ENCODE assay signal across 8 mouse cellular contexts in the genomic region with DNA sequence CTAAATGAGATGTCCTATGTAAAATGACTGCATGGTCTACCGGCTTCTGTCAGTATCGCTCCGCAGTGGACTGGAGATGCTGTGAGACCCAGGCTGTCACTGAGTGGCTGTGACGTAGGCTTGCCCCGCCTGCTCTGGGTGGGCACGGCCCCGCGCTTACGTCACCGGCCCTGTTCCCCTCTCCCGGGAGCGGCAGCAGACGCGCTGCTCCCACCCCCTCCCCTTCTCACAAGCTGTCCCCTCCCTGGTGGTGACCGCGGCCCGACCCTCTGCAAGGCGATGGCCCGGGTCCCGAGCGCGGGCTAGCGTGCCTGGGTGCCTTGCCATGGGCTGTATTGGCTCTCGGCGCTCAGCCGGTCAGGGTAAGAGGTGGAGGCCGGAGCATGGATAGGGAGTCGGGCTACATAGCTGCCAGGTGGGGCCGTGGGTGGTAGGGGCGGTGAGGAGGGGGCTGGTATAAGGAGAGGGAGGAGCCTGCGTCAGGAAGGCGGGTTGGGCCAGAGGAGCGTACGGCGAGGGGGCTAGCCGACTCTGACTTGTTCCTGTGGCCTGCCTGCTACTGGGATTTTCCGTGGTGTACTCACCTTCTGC. TPM values are rescaled to one million over a fixed set of nuclear protein-coding genes. Genes with fewer than 3 reads are reported as not detected.
DNase-seq lines count a peak whose midpoint lies in the region; ATAC-seq lines count a peak whose summit lies in the region.

A gene (plus strand): TSS at position 131 of the 591 bp plus-strand sequence.

- H3K9ac ChIP-seq in forebrain, embryonic 12.5 days, result peak within 1 kb of the TSS; percentile 73
- H3K9ac ChIP-seq in heart, embryonic 15.5 days, result peak within 1 kb of the TSS; percentile 81
- peak within 1 kb of the TSS; percentile 77 for H3K9ac ChIP-seq in liver, embryonic 11.5 days (ENCODE audit: low read depth, low read length)
- peak within 1 kb of the TSS; percentile 81 for H3K9ac ChIP-seq in stomach, embryonic 16.5 days (ENCODE audit: low read length)

- no peaks in the 10 kb centered on the region for H3K27me3 ChIP-seq in forebrain, embryonic 12.5 days
- H3K27me3 ChIP-seq in heart, embryonic 15.5 days, result 0 out of 2 replicates have a peak, but pooled peaks cover 7% of the 10 kb centered on the region
- H3K27me3 ChIP-seq in liver, embryonic 11.5 days (replicated peaks; ENCODE audit: control insufficient read depth, insufficient read depth, low read length), result peaks cover 19% of the 10 kb centered on the region
- H3K27me3 ChIP-seq in stomach, embryonic 16.5 days (ENCODE audit: control insufficient read depth, insufficient read depth, low read length), result peaks cover 4% of the 10 kb centered on the region; the same call in 1 of the 2 replicates

- 1% methylated on average over 37 of the region's 37 CpGs for WGBS in forebrain, embryonic 12.5 days
- WGBS in heart, embryonic 15.5 days, result under 1% methylated on average over 37 of the region's 37 CpGs
- WGBS in liver, embryonic 11.5 days, result 1% methylated on average over 37 of the region's 37 CpGs
- under 1% methylated on average over 36 of the region's 37 CpGs for WGBS in stomach, embryonic 16.5 days

- no peaks in the 10 kb centered on the region for H3K9me3 ChIP-seq in forebrain, embryonic 12.5 days
- no peaks in the 10 kb centered on the region for H3K9me3 ChIP-seq in heart, embryonic 15.5 days (replicated peaks)
- no peaks in the 10 kb centered on the region for H3K9me3 ChIP-seq in liver, embryonic 11.5 days (ENCODE audit: control insufficient read depth, low read length)
- no peaks in the 10 kb centered on the region for H3K9me3 ChIP-seq in stomach, embryonic 16.5 days (replicated peaks; ENCODE audit: control insufficient read depth, low read length)

- peak; percentile 92 for ATAC-seq in forebrain, embryonic 12.5 days (ENCODE audit: low FRiP score)
- ATAC-seq in heart, embryonic 15.5 days (replicated peaks; ENCODE audit: insufficient number of reproducible peaks, insufficient read depth, low FRiP score, low read depth), result peak; percentile 90
- peak; percentile 94 for ATAC-seq in liver, embryonic 11.5 days (replicated peaks; ENCODE audit: low FRiP score)
- peak; percentile 93 for ATAC-seq in stomach, embryonic 16.5 days (ENCODE audit: insufficient read depth, low FRiP score)

- H3K4me3 ChIP-seq in forebrain, embryonic 12.5 days (replicated peaks), result peak within 1 kb of the TSS; percentile 62
- peak within 1 kb of the TSS; percentile 76 for H3K4me3 ChIP-seq in heart, embryonic 15.5 days
- H3K4me3 ChIP-seq in liver, embryonic 11.5 days (ENCODE audit: low read depth, low read length), result peak within 1 kb of the TSS; percentile 72
- peak within 1 kb of the TSS; percentile 66 for H3K4me3 ChIP-seq in stomach, embryonic 16.5 days (replicated peaks; ENCODE audit: low read length)

- DNase-seq in CD8-positive naive resting alpha-beta T cell, adult 2 months (ENCODE audit: low read depth in 2 of 2, low spot score in 2 of 2), result peak; percentile 37 to 58
- peak; percentile 72 for DNase-seq in c-Kit-positive CD71-positive TER-119-positive erythroid progenitor cells, embryonic 14.5 days (ENCODE audit: low spot score)
- peak; percentile 96 for DNase-seq in kidney, postnatal 10 days
- DNase-seq in liver, embryonic 11.5 days (ENCODE audit: low spot score), result peak; percentile 91
- DNase-seq in naive thymus-derived CD4-positive, alpha-beta T cell, adult 2 months (ENCODE audit: low read depth), result peak; percentile 76

- H3K36me3 ChIP-seq in forebrain, embryonic 12.5 days (replicated peaks), result peaks cover 38% of the 10 kb centered on the region
- peaks cover 37% of the 10 kb centered on the region for H3K36me3 ChIP-seq in heart, embryonic 15.5 days
- H3K36me3 ChIP-seq in liver, embryonic 11.5 days (ENCODE audit: control insufficient read depth, insufficient read depth, low read length), result peaks cover 35% of the 10 kb centered on the region
- H3K36me3 ChIP-seq in stomach, embryonic 16.5 days (ENCODE audit: control insufficient read depth, insufficient read depth, low read length), result peaks cover 10% of the 10 kb centered on the region

- H3K27ac ChIP-seq in forebrain, embryonic 12.5 days, result peak within 1 kb of the TSS; percentile 87
- H3K27ac ChIP-seq in heart, embryonic 15.5 days, result peak within 1 kb of the TSS; percentile 91
- peak within 1 kb of the TSS; percentile 56; the same call in 1 of the 2 replicates for H3K27ac ChIP-seq in liver, embryonic 11.5 days (ENCODE audit: low read depth, low read length)
- H3K27ac ChIP-seq in stomach, embryonic 16.5 days (ENCODE audit: low read length), result peak within 1 kb of the TSS; percentile 87

- peaks cover 52% of the 10 kb centered on the region for H3K4me1 ChIP-seq in forebrain, embryonic 12.5 days
- peaks cover 41% of the 10 kb centered on the region for H3K4me1 ChIP-seq in heart, embryonic 15.5 days (replicated peaks)
- peaks cover 30% of the 10 kb centered on the region for H3K4me1 ChIP-seq in liver, embryonic 11.5 days (replicated peaks; ENCODE audit: control insufficient read depth, insufficient read depth, low read length)
- H3K4me1 ChIP-seq in stomach, embryonic 16.5 days (ENCODE audit: control insufficient read depth, insufficient read depth, low read length), result peaks cover 15% of the 10 kb centered on the region

- H3K4me2 ChIP-seq in forebrain, embryonic 12.5 days, result peak within 1 kb of the TSS; percentile 70
- peak within 1 kb of the TSS; percentile 96 for H3K4me2 ChIP-seq in heart, embryonic 15.5 days
- peak within 1 kb of the TSS; percentile 98 for H3K4me2 ChIP-seq in liver, embryonic 11.5 days
- H3K4me2 ChIP-seq in stomach, embryonic 16.5 days (ENCODE audit: low read depth, low read length), result peak within 1 kb of the TSS; percentile 87

RNA-seq across cellular contexts. Expression of the gene that starts here (rescaled TPM):
- 21.9 and 25.6 TPM in 2 replicates for polyA plus RNA-seq in forebrain, embryonic 12.5 days (2016; fragmentation: Nextera tagmentation; extraction: Ambion mirVana)
- polyA plus RNA-seq in heart, embryonic 15.5 days (2015; fragmentation: Nextera tagmentation; extraction: Ambion mirVana), result 7.1 and 9.0 TPM in 2 replicates
- polyA plus RNA-seq in liver, embryonic 11.5 days (2014; fragmentation: Nextera tagmentation; extraction: Ambion mirVana), result 2.1 TPM in 2 replicates
- 9.7 and 10.3 TPM in 2 replicates for polyA plus RNA-seq in stomach, embryonic 16.5 days (2015; fragmentation: Nextera tagmentation; extraction: Ambion mirVana)

Comparison
In these comparisons a context has a peak if more than half of its experiments do, and no peak if none do; other contexts are left out.
1. Peak in every context shown above with its lines: DNase-seq, ATAC-seq, H3K4me3 ChIP-seq and H3K27ac ChIP-seq.